Mouse (Mus musculus): ENCODE data around the gene Cd63.

The Cd63 gene

GRCm38 (mm10) chr10:128900698-128901097, at the start of gene Cd63:
Gene Cd63, plus strand, starts transcription at chr10:128900989.
- DNase-seq, result no peak

GRCm38 (mm10) chr10:128861176-128861575, 39.6 kb upstream of the Cd63 start:
- DNase-seq, result no peak

GRCm38 (mm10) chr10:128866042-128866441, 34.7 kb upstream of the Cd63 start:
- DNase-seq, result no peak

- no peak for DNase-seq
Measured at GRCm38 (mm10) chr10:128866518-128866917, 34.3 kb upstream of the Cd63 start.

- DNase-seq, result no peak
Measured at GRCm38 (mm10) chr10:128870341-128870740, 30.4 kb upstream of the Cd63 start.

- no peak for DNase-seq
Measured at GRCm38 (mm10) chr10:128878291-128878690, 22.5 kb upstream of the Cd63 start.

GRCm38 (mm10) chr10:128878811-128879210, 22.0 kb upstream of the Cd63 start:
- DNase-seq, result no peak

- no peak for DNase-seq
Measured at GRCm38 (mm10) chr10:128882067-128882466, 18.7 kb upstream of the Cd63 start.

- peak; percentile 33 for DNase-seq
Measured at GRCm38 (mm10) chr10:128888941-128889827, 11.6 kb upstream of the Cd63 start.

GRCm38 (mm10) chr10:128889846-128890245, 10.9 kb upstream of the Cd63 start:
- DNase-seq, result no peak

GRCm38 (mm10) chr10:128890383-128891295, 10.2 kb upstream of the Cd63 start:
- no peak for DNase-seq

- peak; percentile 82 for DNase-seq
Measured at GRCm38 (mm10) chr10:128891296-128892094, 9.3 kb upstream of the Cd63 start, which contains the start of gene Gdf11. Gene Gdf11, minus strand, starts transcription at chr10:128891718.

GRCm38 (mm10) chr10:128892246-128892645, 8.5 kb upstream of the Cd63 start:
- DNase-seq, result no peak

GRCm38 (mm10) chr10:128895437-128895836, 5.4 kb upstream of the Cd63 start:
- DNase-seq, result peak; percentile 85

- DNase-seq, result peak; percentile 74
Measured at GRCm38 (mm10) chr10:128895952-128896693, 4.7 kb upstream of the Cd63 start.

- no peak for DNase-seq
Measured at GRCm38 (mm10) chr10:128896807-128897206, 4.0 kb upstream of the Cd63 start.

- no peak for DNase-seq
Measured at GRCm38 (mm10) chr10:128897501-128897900, 3.3 kb upstream of the Cd63 start.

- DNase-seq, result peak; percentile 57
Measured at GRCm38 (mm10) chr10:128899759-128900490, 864 bp upstream of the Cd63 start.

GRCm38 (mm10) chr10:128901409-128901808, 620 bp downstream of the Cd63 start:
- no peak for DNase-seq

- DNase-seq, result peak; percentile 67
Measured at GRCm38 (mm10) chr10:128902409-128902988, 1.7 kb downstream of the Cd63 start.

GRCm38 (mm10) chr10:128904812-128905211, 4.0 kb downstream of the Cd63 start:
- DNase-seq, result peak; percentile 40

Measured in kidney, postnatal 10 days (tissue).